20 mouse cellular contexts compared by ENCODE assay signal in genomic region chr17:78333275-78333674, GRCm38 (mm10).
"Had no signal": no experiment of that assay in that cellular context is flagged by ENCODE, and none has a peak within 500 bp of the region (broad histone marks: within the 10 kb centered on the region; RNA-seq: fewer than 3 reads in every experiment).

No protein-coding gene starts in this region.

- H3K4me3 ChIP-seq: midbrain, embryonic 10.5 days; midbrain, embryonic 12.5 days; myocyte; neural tube, embryonic 13.5 days; neural tube, embryonic 15.5 days; stomach, embryonic 15.5 days had no signal

- H3K27ac ChIP-seq: liver, embryonic 14.5 days; midbrain, embryonic 10.5 days; midbrain, embryonic 12.5 days; neural tube, embryonic 13.5 days; neural tube, embryonic 15.5 days; stomach, embryonic 15.5 days; stomach, postnatal 0 days had no signal

- H3K27me3 ChIP-seq: midbrain, embryonic 12.5 days; neural tube, embryonic 13.5 days; neural tube, embryonic 15.5 days; stomach, embryonic 15.5 days had no signal

- DNase-seq: lung, adult 18-20 months; lung, embryonic 14.5 days; lung, postnatal 14 days; lung, postnatal 4 days; midbrain, embryonic 14.5 days; retina, postnatal 1 day; right cerebral cortex, postnatal 25 days; right cerebral cortex, postnatal 4 days; thymus, adult 2 months; thymus, postnatal 25 days; thymus, postnatal 4 days had no signal

- H3K9me3 ChIP-seq: midbrain, embryonic 10.5 days; midbrain, embryonic 12.5 days; neural tube, embryonic 13.5 days; neural tube, embryonic 15.5 days; stomach, embryonic 15.5 days had no signal

- H3K4me1 ChIP-seq: midbrain, embryonic 10.5 days; midbrain, embryonic 12.5 days; stomach, embryonic 15.5 days had no signal

- ATAC-seq: midbrain, embryonic 16.5 days had no signal

- H3K9ac ChIP-seq: liver, embryonic 14.5 days; lung, embryonic 14.5 days; midbrain, embryonic 12.5 days; neural tube, embryonic 13.5 days; neural tube, embryonic 15.5 days; stomach, embryonic 15.5 days had no signal

- H3K4me2 ChIP-seq: lung, embryonic 14.5 days; midbrain, embryonic 12.5 days; neural tube, embryonic 13.5 days; neural tube, embryonic 15.5 days; stomach, embryonic 15.5 days had no signal
